Comparison of ENCODE assay signal across 9 mouse cellular contexts in the genomic region with DNA sequence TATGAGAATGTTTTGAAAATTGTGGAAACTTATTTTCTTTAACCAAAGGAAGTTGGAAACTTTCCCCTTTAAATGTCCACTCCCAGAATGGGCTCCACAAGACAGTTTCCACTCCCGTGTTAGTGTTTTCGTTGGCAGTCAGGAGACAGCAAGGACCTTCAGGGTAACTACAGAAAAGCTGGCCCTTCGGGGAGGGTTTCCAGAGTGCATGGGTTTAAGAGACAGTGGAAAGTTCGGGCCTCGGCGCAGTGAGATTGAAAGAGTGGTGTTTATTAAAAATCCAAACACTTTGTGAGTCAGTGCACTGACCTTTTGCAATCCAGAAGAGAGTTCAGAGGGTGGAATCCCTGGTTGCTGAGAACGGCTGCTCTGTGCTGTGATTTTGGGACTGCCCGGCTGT.
A peak's percentile ranks its signal among the peaks of the same experiment; 100 is the strongest.
DNase-seq lines count a peak whose midpoint lies in the region; ATAC-seq and TF ChIP-seq lines count a peak whose summit lies in the region.
"Had no signal": no experiment of that assay in that cellular context is flagged by ENCODE, and none has a peak within 500 bp of the region (broad histone marks: within the 10 kb centered on the region; RNA-seq: fewer than 3 reads in every experiment).

No protein-coding gene starts in this region.

- no peaks in the 10 kb centered on the region for H3K27me3 ChIP-seq in limb, embryonic 14.5 days (ENCODE audit: control insufficient read depth, insufficient read depth, low read length)
- no peaks in the 10 kb centered on the region for H3K27me3 ChIP-seq in limb, embryonic 10.5 days (ENCODE audit: low read depth, poor library complexity, severe bottlenecking)
- H3K27me3 ChIP-seq in heart, postnatal 0 days (ENCODE audit: control insufficient read depth, insufficient read depth, low read length) = no peaks in the 10 kb centered on the region
- no peaks in the 10 kb centered on the region for H3K27me3 ChIP-seq in small intestine, adult 2 months (ENCODE audit: control insufficient read depth, insufficient read depth, low read length)
- H3K27me3 ChIP-seq: hindbrain, embryonic 13.5 days had no signal

- WGBS in limb, embryonic 14.5 days = 67% methylated on average over 8 of the region's 8 CpGs
- WGBS in limb, embryonic 10.5 days = 85% methylated on average over 8 of the region's 8 CpGs
- 60% methylated on average over 8 of the region's 8 CpGs for WGBS in heart, postnatal 0 days
- WGBS in small intestine, adult 2 months = 81% methylated on average over 8 of the region's 8 CpGs

- H3K4me1 ChIP-seq in limb, embryonic 14.5 days (ENCODE audit: control insufficient read depth, insufficient read depth, low read length) = peaks cover 4% of the 10 kb centered on the region; the same call in 1 of the 2 replicates
- H3K4me1 ChIP-seq in limb, embryonic 10.5 days = peaks cover 4% of the 10 kb centered on the region; the same call in 1 of the 2 replicates
- no peaks in the 10 kb centered on the region; the same call in 1 of the 2 replicates for H3K4me1 ChIP-seq in cortical plate, adult 2 months (ENCODE audit: control insufficient read depth, insufficient read depth, low read length)
- no peaks in the 10 kb centered on the region for H3K4me1 ChIP-seq in heart, postnatal 0 days (ENCODE audit: control insufficient read depth, insufficient read depth)
- no peaks in the 10 kb centered on the region for H3K4me1 ChIP-seq in small intestine, adult 2 months (ENCODE audit: control insufficient read depth, insufficient read depth, insufficient read length, low read length)
- H3K4me1 ChIP-seq: hindbrain, embryonic 13.5 days had no signal

- H3K9ac ChIP-seq in limb, embryonic 14.5 days (ENCODE audit: low read depth, low read length, severe bottlenecking) = no peak overlapping the region
- no peak overlapping the region for H3K9ac ChIP-seq in heart, postnatal 0 days (replicated peaks; ENCODE audit: low read depth, low read length)
- H3K9ac ChIP-seq: hindbrain, embryonic 13.5 days had no signal

- no peaks in the 10 kb centered on the region for H3K36me3 ChIP-seq in limb, embryonic 14.5 days (ENCODE audit: control insufficient read depth, insufficient read depth, low read length)
- peaks cover 11% of the 10 kb centered on the region; the same call in 1 of the 2 replicates for H3K36me3 ChIP-seq in limb, embryonic 10.5 days
- H3K36me3 ChIP-seq in heart, postnatal 0 days (replicated peaks; ENCODE audit: control insufficient read depth, insufficient read depth, low read length) = no peaks in the 10 kb centered on the region
- H3K36me3 ChIP-seq in small intestine, adult 2 months (ENCODE audit: control insufficient read depth, insufficient read depth, low read length) = no peaks in the 10 kb centered on the region
- H3K36me3 ChIP-seq: hindbrain, embryonic 13.5 days had no signal

- H3K4me3 ChIP-seq in limb, embryonic 14.5 days (replicated peaks; ENCODE audit: low read length) = no peak overlapping the region
- no peak overlapping the region for H3K4me3 ChIP-seq in limb, embryonic 10.5 days
- H3K4me3 ChIP-seq in cortical plate, adult 2 months (ENCODE audit: insufficient read depth, low read length) = no peak overlapping the region
- no peak overlapping the region for H3K4me3 ChIP-seq in heart, postnatal 0 days (ENCODE audit: low read depth, low read length)
- H3K4me3 ChIP-seq in small intestine, adult 2 months (ENCODE audit: low read depth, low read length) = no peak overlapping the region
- H3K4me3 ChIP-seq: hindbrain, embryonic 13.5 days; left cerebral cortex, adult 2 months had no signal

- H3K9me3 ChIP-seq in limb, embryonic 14.5 days (ENCODE audit: control insufficient read depth, low read length) = no peaks in the 10 kb centered on the region
- H3K9me3 ChIP-seq in limb, embryonic 10.5 days (replicated peaks) = no peaks in the 10 kb centered on the region
- no peaks in the 10 kb centered on the region for H3K9me3 ChIP-seq in heart, postnatal 0 days (replicated peaks; ENCODE audit: control insufficient read depth, low read length)
- H3K9me3 ChIP-seq: hindbrain, embryonic 13.5 days had no signal

- 0 out of 2 replicates have a peak overlapping the region, but pooled peaks have one; percentile 56 for H3K27ac ChIP-seq in limb, embryonic 14.5 days (replicated peaks; ENCODE audit: low read depth, low read length)
- H3K27ac ChIP-seq in limb, embryonic 10.5 days = no peak overlapping the region
- 0 out of 2 replicates have a peak overlapping the region, but pooled peaks have one; percentile 33 for H3K27ac ChIP-seq in cortical plate, adult 2 months (ENCODE audit: insufficient read depth, low read length)
- peak overlapping the region; percentile 46 for H3K27ac ChIP-seq in heart, postnatal 0 days (ENCODE audit: low read depth)
- H3K27ac ChIP-seq in small intestine, adult 2 months (ENCODE audit: insufficient read depth, low read depth, low read length) = peak overlapping the region; percentile 6; the same call in 1 of the 2 replicates
- H3K27ac ChIP-seq: hindbrain, embryonic 13.5 days; left cerebral cortex, adult 2 months had no signal

- TF ChIP-seq CTCF in cortical plate, adult 2 months (IDR thresholded peaks at IDR 0.05; ENCODE audit: extremely low read depth, insufficient read depth, low read length) = no peak
- TF ChIP-seq CTCF in heart, postnatal 0 days (IDR thresholded peaks at IDR 0.05; ENCODE audit: low read depth) = no peak
- TF ChIP-seq CTCF in small intestine, adult 2 months (IDR thresholded peaks at IDR 0.05; ENCODE audit: extremely low read depth, insufficient read length, insufficient replicate concordance, low read depth, low read length) = no peak

- no peak for TF ChIP-seq POLR2A in limb, embryonic 14.5 days (IDR thresholded peaks at IDR 0.05; ENCODE audit: borderline replicate concordance, extremely low read depth, insufficient read depth, insufficient read length)
- no peak for TF ChIP-seq POLR2A in cortical plate, adult 2 months (IDR thresholded peaks at IDR 0.05; ENCODE audit: extremely low read depth, insufficient read depth, low read length)
- TF ChIP-seq POLR2A in small intestine, adult 2 months (IDR thresholded peaks at IDR 0.05; ENCODE audit: low read depth, low read length) = no peak

- no peak for TF ChIP-seq EP300 in heart, postnatal 0 days (IDR thresholded peaks at IDR 0.05; ENCODE audit: low read depth)

- DNase-seq in limb, embryonic 14.5 days (ENCODE audit: low spot score) = no peak
- DNase-seq in limb, embryonic 10.5 days (ENCODE audit: low spot score) = no peak
- peak; percentile 36 for DNase-seq in heart, postnatal 0 days (ENCODE audit: low spot score)
- DNase-seq in embryo, embryonic 11 days = no peak
- DNase-seq in c-Kit-positive CD71-positive TER-119-positive erythroid progenitor cells, embryonic 14.5 days (ENCODE audit: low spot score) = no peak

- no peak overlapping the region for H3K4me2 ChIP-seq in limb, embryonic 14.5 days (replicated peaks; ENCODE audit: low read depth, low read length, severe bottlenecking)
- no peak overlapping the region for H3K4me2 ChIP-seq in heart, postnatal 0 days (ENCODE audit: low read depth, low read length)
- H3K4me2 ChIP-seq: hindbrain, embryonic 13.5 days had no signal

- ATAC-seq in limb, embryonic 14.5 days (ENCODE audit: low FRiP score, low read depth) = no peak
- ATAC-seq in heart, postnatal 0 days (ENCODE audit: insufficient read depth, low read depth) = no peak
